Mouse (Mus musculus) CD4-positive helper T cell, adult 2 months (primary cell): ENCODE data around the gene Dcun1d1.

Experiments
- DNase-seq: peaks from one replicate; pipeline ENCODE4 v3.0.0-alpha.2; 2012; ENCODE audit warnings: low read depth, missing footprints, low spot score

Gene Dcun1d1

DNA sequence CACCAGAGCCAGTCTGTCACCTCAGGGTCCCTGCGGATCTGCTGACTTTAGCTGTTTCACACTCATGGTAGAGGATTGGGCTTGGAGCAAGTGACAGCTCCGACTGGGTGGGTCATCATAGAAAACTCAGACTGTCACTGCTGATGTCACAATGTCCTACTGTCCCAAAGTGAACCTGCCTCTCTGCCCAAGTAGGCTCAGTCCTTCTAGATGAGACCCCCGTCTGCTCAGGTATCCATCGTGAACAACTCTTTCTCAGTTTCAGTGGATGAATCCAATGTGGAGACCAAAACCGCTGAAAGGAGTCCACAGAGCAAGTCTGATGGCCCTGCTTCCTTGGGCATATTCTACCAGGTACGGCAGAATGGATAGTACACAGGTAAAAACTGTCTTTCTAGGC is at the start of gene Dcun1d1:
TSS of gene Dcun1d1 (minus strand) at position 101 of the 400 bp plus-strand sequence.
- DNase-seq = no peak

DNA sequence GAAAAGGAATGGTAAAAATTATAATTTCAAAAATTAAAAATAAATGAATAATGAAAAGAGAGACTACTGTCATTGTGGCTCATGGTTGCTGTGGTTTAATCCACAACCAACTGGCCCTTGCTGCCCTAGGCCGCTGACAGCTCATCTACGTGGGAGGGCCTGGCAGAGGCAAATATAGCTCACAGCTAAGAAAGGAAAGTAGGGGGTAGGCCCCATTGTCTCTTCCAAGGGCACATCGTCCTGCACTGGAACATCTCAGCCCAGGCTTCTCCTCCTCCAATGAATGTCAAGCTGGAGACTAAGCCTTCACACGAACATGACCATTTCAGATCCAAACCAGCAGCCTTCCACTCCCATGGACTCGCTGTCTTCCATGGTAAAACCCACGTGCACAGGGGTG is 49.0 kb upstream of the Dcun1d1 start:
- DNase-seq = no peak

DNA sequence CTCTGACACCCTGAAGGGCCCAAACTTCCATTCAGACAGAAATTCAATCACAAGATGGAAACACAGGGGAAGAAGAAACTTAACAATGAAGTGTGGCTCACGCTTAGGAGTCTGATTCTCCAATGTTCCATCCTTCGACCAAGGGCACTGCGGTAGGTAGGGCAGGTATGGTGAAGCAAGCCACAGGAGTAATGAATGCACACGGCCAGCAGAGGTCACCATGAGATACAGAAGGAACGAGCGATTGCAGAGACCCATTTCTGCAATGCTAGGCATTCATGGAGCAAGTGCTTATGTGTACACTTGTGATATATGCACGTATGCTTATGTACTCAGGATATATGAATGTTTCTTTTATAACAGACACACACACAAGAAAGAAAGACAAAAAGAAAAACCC is 36.3 kb upstream of the Dcun1d1 start:
- peak; percentile 55 for DNase-seq

DNA sequence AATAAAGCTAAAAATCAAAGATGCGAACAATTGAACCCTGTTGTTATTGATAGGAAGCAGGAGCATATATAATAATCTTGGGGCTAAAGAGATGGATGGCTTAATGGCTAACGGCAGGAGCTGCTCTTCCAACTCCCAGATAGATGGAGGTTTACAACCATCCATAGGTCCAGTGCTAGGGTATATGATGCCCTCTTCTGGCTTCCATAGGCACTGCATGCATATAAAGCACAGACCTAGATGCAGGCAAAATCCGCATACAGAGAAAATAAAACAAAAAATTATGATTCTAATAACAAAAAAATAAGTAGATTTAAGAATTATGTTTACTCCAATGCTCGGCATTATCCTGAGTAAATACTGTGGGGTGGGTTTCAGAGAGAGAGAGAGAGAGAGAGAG is 35.7 kb upstream of the Dcun1d1 start:
- DNase-seq = peak; percentile 15

DNA sequence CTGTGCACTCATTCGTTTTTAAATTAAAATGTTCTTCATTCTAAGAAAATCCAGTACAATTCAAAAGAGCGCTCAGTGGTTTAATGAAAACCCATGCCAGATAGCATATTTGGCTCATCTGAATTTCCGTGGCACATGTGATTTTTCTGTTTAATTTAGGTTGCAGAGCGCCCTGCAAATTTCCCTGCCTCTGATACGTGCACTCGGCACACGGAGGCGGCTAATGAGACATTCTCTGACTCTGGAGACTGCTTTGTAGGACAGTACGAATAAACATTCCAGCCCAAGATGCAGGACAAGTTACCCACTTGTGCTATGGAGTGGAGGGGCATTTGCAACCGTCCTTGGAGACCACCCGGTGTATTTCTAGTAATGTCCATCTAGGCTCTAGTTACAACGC is 33.9 kb upstream of the Dcun1d1 start:
- no peak for DNase-seq

DNA sequence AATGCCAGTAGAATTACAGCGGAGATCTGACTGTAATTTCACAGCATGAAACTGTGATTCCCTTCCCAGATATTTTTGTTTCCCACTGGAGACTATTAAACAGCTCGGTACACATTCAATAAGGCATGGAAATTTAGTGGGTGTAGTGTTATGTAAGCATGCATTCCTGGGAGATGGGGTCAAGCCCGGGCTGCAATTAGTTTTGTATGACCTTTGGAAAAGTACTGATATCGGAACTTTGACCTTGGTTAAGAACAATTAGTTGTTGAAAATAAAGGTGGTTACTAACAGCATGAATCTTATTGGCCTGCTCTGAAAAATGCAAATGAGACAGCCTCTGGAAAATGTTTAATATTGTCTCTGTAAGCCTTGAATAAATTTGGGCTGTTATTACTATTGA is 33.2 kb upstream of the Dcun1d1 start:
- no peak for DNase-seq

DNA sequence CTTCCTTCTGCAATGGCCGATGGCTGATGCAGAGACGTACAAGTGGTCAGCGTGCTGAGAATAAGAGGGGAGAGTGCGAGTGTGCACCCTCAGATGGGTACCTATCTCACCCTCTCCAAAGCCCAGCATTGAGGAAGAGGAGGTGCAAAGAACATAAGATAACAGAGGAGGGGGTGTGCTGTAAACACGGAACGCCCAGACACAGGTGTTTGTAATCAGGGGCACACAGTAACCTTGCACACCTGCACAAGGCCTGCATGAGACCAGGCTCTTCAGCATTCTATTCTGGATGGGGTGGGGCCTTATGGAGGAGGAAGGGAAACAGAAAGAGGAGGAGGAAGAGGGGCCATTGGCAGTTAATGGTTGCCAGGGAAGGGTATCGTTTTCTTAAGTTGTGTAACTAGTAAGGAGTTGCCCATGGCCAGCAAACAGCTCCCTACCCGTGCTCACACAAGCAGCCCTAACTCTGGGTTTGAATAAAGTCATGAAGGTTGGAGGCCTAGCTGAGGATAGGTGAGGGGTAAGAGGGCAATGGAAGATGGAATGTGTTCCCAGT is 30.2 kb upstream of the Dcun1d1 start:
- no peak for DNase-seq

DNA sequence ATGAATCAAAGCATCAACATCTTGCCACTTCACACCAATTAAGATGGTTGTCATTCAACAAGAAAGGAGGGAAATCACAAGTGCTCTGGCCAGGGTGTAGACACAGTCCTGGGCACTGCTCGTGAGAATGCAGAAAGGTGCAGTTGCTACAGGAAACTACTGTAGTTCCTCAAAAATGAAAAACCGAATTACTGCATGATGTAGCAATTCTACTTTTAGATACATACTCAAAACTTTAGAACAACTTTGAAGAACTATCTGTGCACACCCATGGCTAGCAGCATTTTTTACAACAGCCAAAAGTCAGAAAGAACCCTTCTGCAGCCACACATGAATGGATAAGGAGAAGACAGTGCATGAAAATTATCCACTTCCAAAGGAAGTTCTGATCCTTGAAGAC is 29.2 kb upstream of the Dcun1d1 start:
- no peak for DNase-seq

DNA sequence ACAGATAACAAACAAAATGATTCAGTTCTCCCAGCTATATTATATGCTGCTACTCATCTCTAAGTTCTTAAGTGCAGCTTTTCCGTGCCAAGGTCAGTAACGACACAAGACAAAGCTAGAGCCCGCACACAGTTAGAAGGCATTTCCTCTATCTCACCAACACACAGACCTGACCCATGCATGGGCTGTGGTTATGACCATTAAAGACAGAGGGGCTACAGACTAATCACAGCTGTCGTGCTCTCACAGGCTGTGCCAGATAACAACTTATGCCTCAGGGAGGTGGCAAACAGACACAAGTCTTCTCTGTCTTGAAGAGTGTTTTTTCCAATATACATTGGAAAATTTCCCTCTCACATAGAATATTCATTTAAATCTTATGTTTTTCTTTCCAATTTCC is 27.7 kb upstream of the Dcun1d1 start:
- DNase-seq = no peak

DNA sequence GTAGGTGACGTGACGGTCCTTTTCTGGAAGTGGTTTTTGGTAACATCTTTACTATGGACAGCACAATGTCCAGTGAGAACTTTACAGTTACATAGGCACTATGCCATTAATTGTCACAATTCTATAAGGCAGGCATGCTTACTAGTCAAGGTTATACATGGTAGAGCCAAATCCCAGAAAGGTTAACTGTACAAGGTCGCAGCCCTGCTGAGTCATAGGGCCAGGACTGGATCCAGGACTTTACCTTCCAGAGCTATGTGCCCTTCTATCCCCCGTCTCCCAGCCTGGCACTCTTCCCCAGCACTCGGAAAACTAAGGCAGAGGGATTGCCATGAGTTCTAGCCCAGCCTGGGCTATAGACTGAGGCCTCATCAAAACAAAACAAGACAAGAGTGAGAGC is 26.7 kb upstream of the Dcun1d1 start:
- DNase-seq = no peak

DNA sequence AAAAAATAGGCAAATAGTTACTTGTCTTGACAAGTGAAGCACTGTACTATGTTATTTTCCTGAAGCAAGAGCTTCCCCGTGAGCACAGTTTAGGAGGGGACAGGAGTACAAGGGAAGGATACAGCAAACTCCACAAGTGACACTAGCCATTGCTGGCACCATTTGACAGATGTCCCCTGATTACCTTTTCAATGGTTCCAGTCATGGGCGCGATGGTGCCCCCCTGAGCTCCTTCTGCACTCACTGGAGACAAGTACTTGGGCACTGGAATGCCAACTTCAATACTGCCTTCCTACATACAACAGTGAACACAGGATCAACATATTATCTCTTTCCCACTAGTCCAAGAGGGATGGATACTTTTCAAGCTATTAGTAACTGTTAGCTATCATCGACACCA is 26.2 kb upstream of the Dcun1d1 start:
- DNase-seq = no peak

DNA sequence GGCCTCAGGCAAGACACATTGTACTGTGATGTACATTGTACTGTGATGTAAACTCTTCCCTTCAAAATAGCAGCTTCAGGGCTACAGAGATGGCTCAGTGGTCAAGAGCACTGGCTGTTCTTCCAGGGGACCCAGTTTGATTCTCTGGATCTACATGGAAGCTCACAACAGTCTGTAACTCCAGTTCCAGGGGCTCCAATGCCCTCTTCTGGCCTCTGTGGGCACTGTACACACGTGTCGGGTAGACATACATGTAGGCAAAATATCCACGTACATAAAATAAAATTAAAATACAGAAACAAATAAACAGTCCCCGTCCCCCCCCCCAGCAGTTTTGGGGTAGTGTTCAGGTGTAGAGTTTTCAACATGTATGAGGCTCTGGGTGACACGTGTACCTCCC is 25.7 kb upstream of the Dcun1d1 start:
- no peak for DNase-seq

DNA sequence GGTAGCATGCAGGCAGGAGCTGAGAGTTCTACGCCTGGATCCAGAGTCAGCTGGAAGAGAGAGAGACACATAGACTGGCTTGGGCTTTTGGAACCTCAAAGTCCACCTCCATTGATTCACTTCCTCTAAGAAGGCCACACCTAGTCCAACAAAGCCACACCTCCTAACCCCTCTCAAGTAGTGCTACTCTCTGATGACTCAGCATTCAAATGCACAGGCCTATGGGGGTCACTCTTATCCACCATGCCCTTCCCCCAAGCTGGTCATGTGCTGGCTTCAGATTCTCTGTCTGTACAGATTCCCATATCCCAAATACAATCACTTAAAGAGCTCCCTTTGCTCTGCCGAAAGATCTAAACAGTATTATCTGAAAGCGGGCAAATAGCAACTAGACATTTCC is 20.0 kb upstream of the Dcun1d1 start:
- no peak for DNase-seq

DNA sequence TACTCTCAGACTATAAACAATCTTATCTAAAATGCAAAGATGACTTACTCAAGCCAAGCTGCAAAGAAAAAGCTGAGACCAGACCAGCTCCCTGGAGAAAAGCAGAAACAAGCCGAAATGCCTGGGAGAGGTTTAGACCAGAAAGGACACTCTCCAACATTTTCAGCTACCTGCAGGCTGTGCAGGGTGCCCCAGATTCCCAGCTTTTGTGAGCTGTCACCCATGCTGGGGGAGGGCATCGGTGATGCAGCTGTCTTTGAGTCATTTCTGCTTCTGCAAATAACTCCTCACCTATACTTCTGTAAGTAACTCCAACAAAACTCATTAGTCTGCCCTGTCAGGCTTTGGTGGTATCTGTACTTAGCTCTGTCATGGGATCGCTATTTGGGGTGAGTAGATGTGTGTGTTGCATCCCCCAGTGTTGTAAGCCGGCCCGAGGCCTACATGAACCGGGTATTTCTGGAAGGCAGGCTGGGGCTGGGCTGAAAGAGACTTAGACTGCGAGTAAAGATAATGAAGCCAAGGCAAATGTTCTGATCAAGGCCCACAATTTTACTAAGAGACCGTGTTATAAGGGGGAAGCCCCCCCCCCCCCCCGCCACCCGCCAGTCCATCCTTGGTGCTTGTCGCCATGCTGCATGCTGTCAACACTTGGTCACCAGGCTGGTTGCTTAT is 17.8 kb upstream of the Dcun1d1 start:
- no peak for DNase-seq

DNA sequence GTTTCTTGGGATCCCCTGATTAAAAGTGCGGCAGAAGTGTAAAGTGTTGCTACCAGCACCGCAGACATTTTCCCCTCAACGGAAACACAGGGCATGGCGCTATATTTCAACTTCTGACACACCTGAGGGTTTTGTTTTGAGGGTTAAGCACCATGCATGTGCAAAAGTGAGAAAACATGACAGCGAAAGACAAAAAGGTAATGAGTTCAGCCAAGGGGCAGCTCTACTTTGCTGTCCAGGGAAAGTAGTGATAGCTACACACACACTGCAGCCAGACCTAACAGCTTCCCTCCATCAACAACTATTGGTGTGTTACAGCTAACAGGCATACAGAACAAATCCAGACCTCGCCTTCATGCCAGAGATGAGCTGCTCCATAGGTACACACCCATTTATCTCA is 16.6 kb upstream of the Dcun1d1 start:
- no peak for DNase-seq

DNA sequence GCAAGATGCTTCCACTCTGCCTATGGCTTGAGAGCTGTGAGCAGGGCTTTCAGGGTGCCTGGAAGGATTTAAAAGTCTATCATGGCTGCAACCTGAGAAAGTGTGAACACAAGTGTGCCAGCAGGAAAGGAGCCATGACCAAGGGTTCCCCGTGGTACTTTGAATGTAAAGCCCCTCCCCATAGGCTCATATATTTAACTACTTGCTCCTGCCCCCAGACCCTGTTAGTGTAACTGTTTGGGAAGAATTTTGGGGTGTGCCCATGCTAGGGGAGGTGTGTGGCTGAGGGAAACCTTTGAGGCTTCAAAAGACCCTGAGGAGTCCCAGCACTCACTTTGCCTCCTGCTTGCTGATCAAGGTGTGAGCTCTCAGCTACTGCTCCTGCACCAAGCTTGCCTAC is 15.9 kb upstream of the Dcun1d1 start:
- DNase-seq = no peak

DNA sequence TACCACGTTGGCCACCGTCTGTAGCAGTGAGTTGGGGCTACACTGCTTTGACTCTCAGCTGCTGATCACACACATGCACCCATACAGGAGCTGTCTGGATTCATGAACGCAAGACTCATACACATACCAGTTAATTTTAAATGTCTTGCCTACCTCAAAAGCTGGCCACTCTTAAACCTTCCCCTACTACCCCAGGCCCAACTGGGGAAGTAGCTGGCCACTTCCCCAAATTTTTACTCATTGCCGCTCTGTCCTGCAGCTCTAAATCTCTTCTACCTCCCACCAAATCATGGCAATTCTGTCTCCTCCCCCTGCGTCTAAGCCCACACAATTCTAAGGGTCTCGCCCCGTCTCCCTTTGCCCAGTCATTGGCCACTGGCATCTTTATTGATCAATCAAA is 11.0 kb upstream of the Dcun1d1 start:
- no peak for DNase-seq

DNA sequence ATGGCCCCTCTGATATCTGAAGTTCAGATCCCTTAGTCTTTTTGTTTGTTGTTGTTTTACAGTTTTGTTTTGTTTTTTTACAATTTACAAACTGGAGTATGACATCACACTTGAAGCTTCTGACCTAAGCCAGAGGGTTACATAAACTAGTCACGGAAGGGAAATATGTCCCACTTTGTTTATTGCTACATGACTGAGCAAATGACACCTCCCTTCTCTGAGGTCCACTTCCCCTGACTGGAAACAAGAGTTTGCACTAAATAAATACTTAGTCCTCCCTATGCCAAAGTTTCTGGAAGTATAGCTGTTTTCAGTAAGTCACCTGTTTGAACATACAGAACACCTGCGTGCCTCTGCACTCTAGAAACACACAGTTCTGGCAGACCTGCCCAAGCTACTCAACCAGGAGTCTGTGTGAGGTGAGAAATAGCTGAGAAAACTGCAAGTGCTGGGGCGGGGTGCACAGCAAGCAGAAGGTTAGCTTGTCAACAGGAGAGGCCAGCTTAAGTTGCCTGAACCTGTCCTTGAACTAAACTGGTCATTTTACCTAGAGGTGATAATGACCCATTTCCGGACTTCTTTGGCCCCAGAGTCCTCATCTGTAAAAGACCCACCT is 3.4 kb upstream of the Dcun1d1 start:
- no peak for DNase-seq

DNA sequence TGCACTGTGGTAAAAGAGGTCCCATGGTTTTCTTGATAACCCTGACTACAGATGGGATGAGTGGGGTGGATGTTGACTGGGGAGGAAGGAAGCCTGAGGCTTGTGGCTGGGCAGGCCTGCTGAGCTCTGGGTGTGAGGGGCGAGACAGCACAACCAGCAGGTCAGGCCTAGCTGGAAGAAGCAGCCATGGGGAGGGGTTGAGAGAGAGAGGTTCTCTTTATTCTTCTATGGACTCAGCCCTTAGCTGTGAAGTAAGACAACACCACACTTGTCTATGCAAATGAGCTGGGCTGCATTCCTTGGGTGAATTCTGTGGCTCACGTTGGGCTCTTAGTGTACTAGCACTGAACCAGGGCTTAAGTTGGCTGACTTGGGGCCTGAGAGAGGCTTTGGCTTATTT is 2.8 kb upstream of the Dcun1d1 start:
- no peak for DNase-seq

DNA sequence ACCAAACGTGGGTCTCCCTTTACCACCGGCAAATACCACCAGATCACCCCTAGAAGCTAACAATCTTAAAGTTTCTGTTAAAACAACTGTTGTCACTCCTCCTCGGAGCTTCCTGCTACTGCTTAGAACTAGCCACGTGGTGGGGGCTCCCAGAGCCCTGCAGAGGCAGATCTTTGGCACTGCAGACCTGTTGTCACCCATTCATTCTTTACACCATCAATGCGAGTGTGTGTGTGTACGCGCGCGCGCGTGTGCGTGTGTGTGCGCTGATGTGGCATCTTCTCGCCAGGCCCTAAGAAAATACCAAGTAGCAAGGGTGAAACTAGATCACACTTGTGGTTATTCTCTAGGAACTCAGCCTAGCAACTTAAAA is 3.9 kb downstream of the Dcun1d1 start:
- DNase-seq = peak; percentile 74

DNA sequence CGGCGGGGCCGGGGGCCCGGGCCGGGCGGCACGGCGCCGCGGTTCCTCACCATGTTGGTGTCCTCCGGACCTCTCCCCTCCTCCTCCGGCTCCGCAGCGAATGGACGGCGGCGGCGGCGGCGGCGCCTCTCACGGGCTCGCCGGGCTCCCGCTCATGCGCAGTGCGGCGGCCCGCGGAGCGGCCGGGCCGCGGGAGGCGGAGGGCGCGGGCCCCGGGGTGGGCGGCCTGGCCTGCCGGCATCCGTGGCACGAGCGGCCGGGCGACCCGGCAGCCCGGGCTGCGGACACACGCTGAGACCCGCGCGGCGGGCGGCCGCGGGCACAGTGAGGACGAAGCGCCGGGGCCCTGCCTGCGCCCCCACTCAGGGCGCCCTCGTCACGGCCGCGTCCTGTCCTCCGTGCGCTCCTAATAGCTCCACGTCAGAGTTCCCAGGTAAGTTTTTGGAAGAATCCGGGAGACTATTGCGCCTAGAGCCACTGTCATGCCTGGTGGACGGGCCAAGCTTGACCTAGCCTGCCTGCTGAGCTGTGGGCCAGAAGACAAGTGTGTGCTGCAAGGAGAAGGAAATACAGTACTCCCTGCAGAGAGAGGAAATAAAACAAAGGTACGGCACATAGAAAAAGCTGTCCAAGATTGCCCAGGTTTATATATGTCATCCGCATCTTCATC is 4.4 kb downstream of the Dcun1d1 start:
- peak; percentile 85 for DNase-seq

DNA sequence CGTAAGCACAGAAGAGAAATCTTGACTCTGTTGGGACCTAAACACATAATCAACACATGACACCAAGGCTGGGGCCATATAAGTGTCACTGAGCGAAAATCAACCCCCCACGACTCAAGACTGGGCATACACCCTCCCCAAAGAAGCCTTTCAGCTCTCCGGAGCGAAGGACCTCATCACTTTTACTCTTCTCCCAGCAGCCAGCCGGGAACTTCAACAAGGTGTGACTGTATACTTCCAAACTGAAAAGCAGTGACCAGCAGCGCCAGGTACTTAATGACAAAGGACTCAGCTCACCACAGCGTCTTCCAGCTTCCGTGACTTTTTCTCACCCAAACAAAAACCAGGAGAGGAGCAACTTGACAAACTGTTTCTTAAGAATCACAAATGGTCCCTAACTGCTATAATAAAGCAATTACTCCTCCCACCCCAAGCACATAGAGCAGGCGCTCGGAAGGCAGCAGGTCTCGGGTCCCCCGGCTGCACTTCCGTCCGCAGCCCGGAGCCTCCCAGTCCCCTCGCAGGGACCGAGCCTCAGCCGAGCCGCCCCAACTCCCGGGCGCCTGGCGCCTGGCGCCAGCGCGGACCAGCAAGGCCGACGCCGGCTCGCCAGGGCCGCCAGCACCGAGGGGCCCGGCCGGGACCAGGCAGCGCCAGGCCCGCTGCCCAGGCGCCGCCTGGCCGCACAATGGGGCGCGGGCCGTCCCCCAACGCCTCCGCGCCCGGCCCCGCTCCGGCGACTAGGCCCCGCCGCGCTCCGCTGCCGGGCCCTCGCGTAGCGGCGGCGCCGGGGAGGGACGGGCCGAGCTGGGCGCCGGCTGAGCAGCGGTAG is 5.1 kb downstream of the Dcun1d1 start:
- peak; percentile 72 for DNase-seq
